Mouse (Mus musculus): ENCODE data around the gene Crabp1.

The Crabp1 gene
- long read RNA-seq, experiment 1, transcript Crabp1-201 (4 exons, 802 nt), result major isoform, 14 of 14 reads
- long read RNA-seq, experiment 1, partial matches to known transcripts, result 0 of 14 reads
- long read RNA-seq, experiment 1, other reads (novel, unspliced or antisense), result 0 of 14 reads
- long read RNA-seq, experiment 2, transcript Crabp1-201 (4 exons, 802 nt), result major isoform, 26 of 27 reads
- long read RNA-seq, experiment 2, partial matches to known transcripts, result 0 of 27 reads
- long read RNA-seq, experiment 2, other reads (novel, unspliced or antisense), result 1 of 27 reads

DNA sequence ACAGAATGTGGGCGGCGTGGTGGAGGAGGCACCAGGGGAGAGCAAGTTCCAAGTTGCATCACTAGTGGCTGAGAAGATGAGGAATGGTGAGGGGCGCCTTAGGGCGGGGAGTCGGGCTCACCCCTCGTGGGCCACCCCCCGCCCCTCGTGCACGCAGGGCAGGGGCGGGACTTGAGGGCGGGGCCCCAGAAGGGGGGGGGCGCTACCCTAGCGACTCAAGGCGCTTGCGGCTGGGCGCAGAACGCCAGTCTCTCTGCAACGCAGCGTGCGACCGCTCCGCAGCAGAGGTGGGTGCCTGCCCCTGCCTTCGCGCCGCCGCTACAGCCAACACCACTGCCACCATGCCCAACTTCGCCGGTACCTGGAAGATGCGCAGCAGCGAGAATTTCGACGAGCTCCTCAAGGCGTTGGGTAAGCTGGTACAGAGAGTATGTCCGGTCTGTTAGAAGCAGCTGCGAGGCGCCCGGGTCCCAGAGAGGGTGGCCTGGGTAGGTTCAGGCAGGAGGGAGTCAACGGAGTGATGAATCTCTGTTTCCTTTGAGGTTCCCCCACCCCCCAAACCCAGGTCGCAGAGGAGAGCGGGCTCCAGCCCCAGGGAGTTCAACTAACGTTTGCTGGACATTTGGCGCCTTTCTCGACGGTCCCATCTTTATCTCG lies at the start of gene Crabp1:
Gene Crabp1 (plus strand): TSS at position 188 of the 657 bp plus-strand sequence.
- intact Hi-C loops (cut with DNase I), result no loop called here

DNA sequence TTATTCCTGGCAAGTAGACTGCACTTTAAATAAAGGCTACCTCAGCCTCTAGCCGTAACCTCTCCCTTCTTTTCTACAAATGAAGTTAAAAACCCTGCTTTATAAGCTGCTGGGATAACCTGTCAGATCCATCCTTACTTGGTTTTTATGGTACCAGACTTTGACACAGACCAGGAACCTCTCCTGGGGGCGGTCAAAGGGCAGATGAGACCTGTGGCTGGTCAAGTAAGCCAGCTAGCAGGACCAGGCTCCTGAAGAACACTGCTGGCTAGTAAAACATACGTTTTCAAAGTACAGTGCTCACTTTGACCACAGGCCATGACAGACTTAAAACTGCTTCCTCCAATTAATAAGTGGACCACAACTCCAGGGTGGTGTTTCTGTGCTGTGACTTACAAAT lies 48.8 kb upstream of the Crabp1 start:
- intact Hi-C loops (cut with DNase I), result no loop called here

GRCm38 (mm10) chr9:54717527-54717926 lies 47.0 kb upstream of the Crabp1 start:
- intact Hi-C loops (cut with DNase I), result no loop called here

GRCm38 (mm10) chr9:54722156-54722555 lies 42.4 kb upstream of the Crabp1 start:
- intact Hi-C loops (cut with DNase I), result no loop called here

GRCm38 (mm10) chr9:54722596-54722995 lies 42.0 kb upstream of the Crabp1 start:
- intact Hi-C loops (cut with DNase I), result no loop called here

GRCm38 (mm10) chr9:54726315-54726714 lies 38.2 kb upstream of the Crabp1 start:
- intact Hi-C loops (cut with DNase I), result no loop called here

DNA sequence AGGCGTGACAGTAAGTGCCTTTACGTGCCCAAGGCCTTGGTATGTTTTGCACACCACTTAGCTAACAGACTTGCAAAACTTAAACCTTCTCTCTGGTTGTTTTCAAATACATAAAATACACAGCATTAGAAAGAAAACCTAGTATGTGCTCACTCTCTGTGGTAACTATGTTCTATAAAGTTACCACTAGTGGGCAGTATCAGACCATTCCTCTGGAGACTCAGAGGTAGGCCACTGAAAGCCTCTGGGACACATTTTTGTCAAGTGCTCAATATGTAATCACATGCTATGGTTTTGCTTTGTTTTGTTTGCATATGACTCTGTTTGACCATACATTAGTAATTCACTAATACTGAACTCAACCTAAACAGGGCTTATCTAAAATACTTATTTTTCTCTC lies 32.4 kb upstream of the Crabp1 start:
- intact Hi-C loops (cut with DNase I), result no loop called here

DNA sequence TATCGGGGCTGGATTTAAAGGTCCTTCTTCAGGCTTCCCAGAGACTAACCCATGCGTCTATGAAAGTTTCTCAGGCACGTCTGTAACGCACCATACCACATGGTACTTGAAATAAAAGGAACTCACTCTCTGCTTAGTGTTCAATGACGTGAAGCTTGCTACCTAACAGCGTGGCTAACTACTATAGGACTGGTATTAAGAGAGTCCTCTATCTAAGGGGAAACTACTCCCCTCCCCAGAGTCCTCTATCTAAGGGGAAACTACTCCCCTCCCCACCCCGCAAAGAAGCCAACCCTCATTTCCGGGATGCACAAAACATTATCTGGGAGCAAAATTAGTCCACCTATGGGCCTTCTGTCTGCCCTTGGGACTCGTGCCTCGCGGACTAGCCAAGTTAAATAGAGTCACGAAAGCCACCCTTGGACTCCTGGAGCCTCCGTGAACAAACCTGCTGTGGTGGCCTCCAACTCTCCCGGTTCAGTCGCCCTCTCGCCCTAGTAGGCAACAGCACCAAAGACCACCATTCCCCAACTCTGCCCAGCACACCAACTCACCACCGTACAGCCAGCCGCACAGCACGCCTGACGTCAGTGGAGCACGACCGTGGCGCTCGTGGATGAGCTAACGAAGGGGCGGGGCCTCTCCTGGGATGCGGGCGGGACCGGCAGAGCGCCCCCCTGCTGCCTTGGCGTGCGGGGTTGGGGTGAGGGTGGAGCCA lies 30.5 kb upstream of the Crabp1 start, which contains the start of gene Wdr61:
Gene Wdr61 (minus strand): TSS at position 599 of the 718 bp plus-strand sequence.
- intact Hi-C loops (cut with DNase I), result no loop called here

GRCm38 (mm10) chr9:54734639-54735252 lies 29.8 kb upstream of the Crabp1 start:
- intact Hi-C loops (cut with DNase I), result no loop called here

DNA sequence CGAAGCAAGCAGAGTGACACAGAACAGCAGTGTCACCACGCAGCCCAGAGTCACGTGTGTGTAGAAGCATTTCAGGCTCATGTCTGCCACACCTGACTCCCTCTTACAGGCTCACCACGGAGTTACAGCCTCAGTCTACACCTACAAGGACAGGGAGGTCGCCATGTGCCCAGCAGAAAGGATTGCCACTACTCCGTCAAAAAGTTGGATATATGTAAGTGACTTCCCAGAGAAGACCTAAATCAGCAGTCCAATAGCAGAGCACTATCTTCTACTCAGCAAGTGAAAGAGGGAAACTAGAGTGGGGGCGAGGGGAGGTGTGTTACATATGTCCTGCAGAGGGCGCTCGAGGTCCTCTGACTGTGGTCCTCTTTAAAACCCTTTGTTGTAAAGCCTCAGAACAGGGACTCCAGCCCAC lies 28.3 kb upstream of the Crabp1 start:
- intact Hi-C loops (cut with DNase I), result no loop called here

DNA sequence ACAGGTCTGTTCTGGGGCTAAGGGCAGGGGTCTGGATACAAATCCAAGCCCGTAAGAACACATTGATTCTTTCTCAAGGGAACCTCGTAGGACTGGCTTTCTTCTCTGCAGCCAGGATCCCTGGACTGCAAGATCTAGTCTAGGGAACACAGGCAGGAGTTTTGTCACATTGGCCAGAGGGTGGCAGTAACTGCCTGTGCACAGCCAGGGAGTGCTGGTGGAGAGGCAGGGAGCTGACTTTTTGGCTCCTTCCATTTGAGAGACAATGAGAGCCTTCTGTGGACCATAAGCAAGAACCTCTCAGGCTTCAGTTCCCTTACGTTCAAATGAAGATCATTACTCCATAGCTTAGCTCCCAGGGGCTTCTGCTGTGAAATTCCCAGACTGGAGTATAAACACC lies 26.2 kb upstream of the Crabp1 start:
- intact Hi-C loops (cut with DNase I), result loop anchor here (2.0 kb wide), 1 partner anchor 82 kb away; no protein-coding TSS in a partner anchor

GRCm38 (mm10) chr9:54743891-54744290 lies 20.7 kb upstream of the Crabp1 start:
- intact Hi-C loops (cut with DNase I), result no loop called here

- intact Hi-C loops (cut with DNase I), result no loop called here
These were observed 18.7 kb upstream of the Crabp1 start for GRCm38 (mm10) chr9:54745740-54746370.

GRCm38 (mm10) chr9:54750215-54750981 lies 14.2 kb upstream of the Crabp1 start:
- intact Hi-C loops (cut with DNase I), result no loop called here

DNA sequence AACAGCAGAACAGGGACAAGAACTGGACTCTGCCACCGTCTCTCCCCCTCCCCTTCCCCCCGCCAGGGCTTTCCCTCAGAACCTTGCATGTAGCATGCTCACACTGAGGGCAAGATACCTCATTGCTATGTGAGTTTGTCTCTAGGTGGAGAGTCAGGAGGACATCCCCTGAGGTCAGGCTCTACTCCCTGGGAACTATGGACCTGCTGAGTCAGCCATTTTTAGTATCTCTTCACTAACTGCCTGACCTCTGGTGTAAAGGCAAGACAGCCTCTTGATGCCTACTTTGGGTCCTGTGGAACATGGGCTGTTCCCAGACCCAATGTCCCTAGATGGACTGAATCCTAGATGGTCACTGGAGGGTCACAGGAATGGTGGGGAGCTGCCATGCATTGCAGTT lies 12.9 kb upstream of the Crabp1 start:
- intact Hi-C loops (cut with DNase I), result no loop called here

GRCm38 (mm10) chr9:54752201-54752943 lies 12.2 kb upstream of the Crabp1 start:
- intact Hi-C loops (cut with DNase I), result no loop called here

DNA sequence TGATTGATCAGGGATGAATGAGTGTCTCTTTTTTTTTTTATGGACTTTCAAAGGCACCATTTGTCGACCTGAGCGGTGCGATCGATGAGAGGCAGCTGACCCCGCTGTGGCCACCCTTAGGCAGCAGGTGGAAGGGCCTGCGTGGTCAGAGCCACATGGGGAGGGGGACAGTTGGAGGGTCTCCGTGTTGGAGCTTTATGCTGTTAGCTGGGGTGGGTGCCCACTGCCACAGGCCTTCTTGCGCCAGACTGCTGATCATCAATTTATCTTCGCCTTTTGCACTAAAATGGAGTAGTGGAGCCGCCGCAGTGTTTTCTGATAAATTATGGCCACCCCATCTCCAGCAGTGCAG lies 11.6 kb upstream of the Crabp1 start:
- intact Hi-C loops (cut with DNase I), result no loop called here

GRCm38 (mm10) chr9:54759592-54759991 lies 5.0 kb upstream of the Crabp1 start:
- intact Hi-C loops (cut with DNase I), result no loop called here

- intact Hi-C loops (cut with DNase I), result no loop called here
These were observed 457 bp upstream of the Crabp1 start for GRCm38 (mm10) chr9:54764091-54764490.

All from adrenal gland (tissue).